Mouse (Mus musculus): ENCODE data around the gene Med18. TPM values are rescaled to one million over a fixed set of nuclear protein-coding genes. Genes with fewer than 3 reads are reported as not detected.

The Med18 gene
- polyA plus RNA-seq, 1 experiment = 5.3 TPM

- TF ChIP-seq CEBPB (IDR thresholded peaks at IDR 0.05; ENCODE audit: insufficient read depth, poor library complexity, severe bottlenecking) (no peak), MYOD1 (IDR thresholded peaks at IDR 0.05; ENCODE audit: control insufficient read depth in 1 of 3, insufficient read length in 2 of 3, low read depth in 2 of 3) (no peak), TCF12 (IDR thresholded peaks at IDR 0.05; ENCODE audit: insufficient read depth, poor library complexity, severe bottlenecking) (no peak), TCF3 (IDR thresholded peaks at IDR 0.05; ENCODE audit: insufficient read length, low read depth) (no peak), MYOG (IDR thresholded peaks at IDR 0.05; ENCODE audit: control insufficient read depth in 1 of 3, insufficient read depth in 1 of 3, insufficient read length in 2 of 3, low read depth in 2 of 3) (no peak), POLR2AphosphoS2 (IDR thresholded peaks at IDR 0.05; ENCODE audit: insufficient read length, low read depth) (no peak), POLR2A (IDR thresholded peaks at IDR 0.05; ENCODE audit: insufficient read length, low read depth) (no peak), MAX (IDR thresholded peaks at IDR 0.05; ENCODE audit: low read depth) (no peak), REST (IDR thresholded peaks at IDR 0.05; ENCODE audit: insufficient read depth, insufficient read length) (no peak), E2F4 (IDR thresholded peaks at IDR 0.05; ENCODE audit: insufficient read depth) (no peak)
- Histone ChIP-seq H3K36me3 (ENCODE audit: control insufficient read depth, insufficient read depth) (peaks cover 44% of the 10 kb centered on the region), H3K4me2 (ENCODE audit: low read depth) (no peak overlapping the region), H3K27me3 (ENCODE audit: control insufficient read depth, insufficient read depth, insufficient read length) (no peaks in the 10 kb centered on the region), H3K4me3 (no peak overlapping the region), H3ac (ENCODE audit: control insufficient read depth, insufficient read length) (no peak overlapping the region), H3K79me2 (ENCODE audit: control insufficient read depth, insufficient read depth) (peaks cover 52% of the 10 kb centered on the region)
Observed at GRCm38 (mm10) chr4:132501639-132502038, 37.9 kb upstream of the Med18 start.

GRCm38 (mm10) chr4:132494271-132494918 is 30.7 kb upstream of the Med18 start:
- Histone ChIP-seq H3K4me3 (no peak overlapping the region), H3K36me3 (ENCODE audit: control insufficient read depth, insufficient read depth) (peaks cover 56% of the 10 kb centered on the region), H3K4me2 (ENCODE audit: low read depth) (no peak overlapping the region), H3K79me2 (ENCODE audit: control insufficient read depth, insufficient read depth) (no peaks in the 10 kb centered on the region), H3K27me3 (ENCODE audit: control insufficient read depth, insufficient read depth, insufficient read length) (no peaks in the 10 kb centered on the region), H3ac (ENCODE audit: control insufficient read depth, insufficient read length) (no peak overlapping the region)
- TF ChIP-seq REST (IDR thresholded peaks at IDR 0.05; ENCODE audit: insufficient read depth, insufficient read length) (no peak), SRF (IDR thresholded peaks at IDR 0.05; ENCODE audit: control insufficient read depth, insufficient read length, low read depth) (no peak), E2F4 (IDR thresholded peaks at IDR 0.05; ENCODE audit: insufficient read depth) (no peak), MYOG (IDR thresholded peaks at IDR 0.05; ENCODE audit: control insufficient read depth in 1 of 3, insufficient read depth in 1 of 3, insufficient read length in 2 of 3, low read depth in 2 of 3) (no peak), TCF12 (IDR thresholded peaks at IDR 0.05; ENCODE audit: insufficient read depth, poor library complexity, severe bottlenecking) (no peak), POLR2A (IDR thresholded peaks at IDR 0.05; ENCODE audit: insufficient read length, low read depth) (no peak), CEBPB (IDR thresholded peaks at IDR 0.05; ENCODE audit: insufficient read depth, poor library complexity, severe bottlenecking) (no peak), POLR2AphosphoS2 (IDR thresholded peaks at IDR 0.05; ENCODE audit: insufficient read length, low read depth) (no peak), MAX (IDR thresholded peaks at IDR 0.05; ENCODE audit: low read depth) (no peak)

- TF ChIP-seq POLR2AphosphoS2 (IDR thresholded peaks at IDR 0.05; ENCODE audit: insufficient read length, low read depth) (peak; percentile 18), USF1 (IDR thresholded peaks at IDR 0.05; ENCODE audit: low read depth) (no peak)
- Histone ChIP-seq H3K4me2 (ENCODE audit: low read depth) (no peak overlapping the region), H3K79me2 (ENCODE audit: control insufficient read depth, insufficient read depth) (no peaks in the 10 kb centered on the region), H3ac (ENCODE audit: control insufficient read depth, insufficient read length) (no peak overlapping the region), H3K4me3 (no peak overlapping the region), H3K36me3 (ENCODE audit: control insufficient read depth, insufficient read depth) (peaks cover 44% of the 10 kb centered on the region), H3K27me3 (ENCODE audit: control insufficient read depth, insufficient read depth, insufficient read length) (no peaks in the 10 kb centered on the region)
Observed at GRCm38 (mm10) chr4:132492178-132493060, 28.7 kb upstream of the Med18 start.

- no peaks in the 10 kb centered on the region for H3K27me3 ChIP-seq (ENCODE audit: control insufficient read depth, insufficient read depth, insufficient read length)
- peaks cover 37% of the 10 kb centered on the region for H3K36me3 ChIP-seq (ENCODE audit: control insufficient read depth, insufficient read depth)
- H3K79me2 ChIP-seq (ENCODE audit: control insufficient read depth, insufficient read depth) = no peaks in the 10 kb centered on the region
- peak; percentile 87 for TF ChIP-seq POLR2AphosphoS2 (IDR thresholded peaks at IDR 0.05; ENCODE audit: insufficient read length, low read depth)
- no peak for TF ChIP-seq USF1 (IDR thresholded peaks at IDR 0.05; ENCODE audit: low read depth)
- no peak for TF ChIP-seq TCF12 (IDR thresholded peaks at IDR 0.05; ENCODE audit: insufficient read depth, poor library complexity, severe bottlenecking)
- no peak for TF ChIP-seq MYOG (IDR thresholded peaks at IDR 0.05; ENCODE audit: control insufficient read depth in 1 of 3, insufficient read depth in 1 of 3, insufficient read length in 2 of 3, low read depth in 2 of 3)
- TF ChIP-seq POLR2A (IDR thresholded peaks at IDR 0.05; ENCODE audit: insufficient read length, low read depth) = peak; percentile 42
- TF ChIP-seq MAX (IDR thresholded peaks at IDR 0.05; ENCODE audit: low read depth) = no peak
- no peak for TF ChIP-seq MYOD1 (IDR thresholded peaks at IDR 0.05; ENCODE audit: control insufficient read depth in 1 of 3, insufficient read length in 2 of 3, low read depth in 2 of 3)
- TF ChIP-seq CEBPB (IDR thresholded peaks at IDR 0.05; ENCODE audit: insufficient read depth, poor library complexity, severe bottlenecking) = no peak
- no peak for TF ChIP-seq E2F4 (IDR thresholded peaks at IDR 0.05; ENCODE audit: insufficient read depth)
- no peak for TF ChIP-seq SRF (IDR thresholded peaks at IDR 0.05; ENCODE audit: control insufficient read depth, insufficient read length, low read depth)
- TF ChIP-seq REST (IDR thresholded peaks at IDR 0.05; ENCODE audit: insufficient read depth, insufficient read length) = no peak
- TF ChIP-seq TCF3 (IDR thresholded peaks at IDR 0.05; ENCODE audit: insufficient read length, low read depth) = no peak
- no peak overlapping the region for H3K4me3 ChIP-seq
- H3K4me2 ChIP-seq (ENCODE audit: low read depth) = no peak overlapping the region
- no peak overlapping the region for H3ac ChIP-seq (ENCODE audit: control insufficient read depth, insufficient read length)
Observed at GRCm38 (mm10) chr4:132491748-132492147, 28.0 kb upstream of the Med18 start.

All from myocyte (in vitro differentiated cells).